Mouse (Mus musculus): ENCODE results near the gene Cux2.

The Cux2 gene

DNA sequence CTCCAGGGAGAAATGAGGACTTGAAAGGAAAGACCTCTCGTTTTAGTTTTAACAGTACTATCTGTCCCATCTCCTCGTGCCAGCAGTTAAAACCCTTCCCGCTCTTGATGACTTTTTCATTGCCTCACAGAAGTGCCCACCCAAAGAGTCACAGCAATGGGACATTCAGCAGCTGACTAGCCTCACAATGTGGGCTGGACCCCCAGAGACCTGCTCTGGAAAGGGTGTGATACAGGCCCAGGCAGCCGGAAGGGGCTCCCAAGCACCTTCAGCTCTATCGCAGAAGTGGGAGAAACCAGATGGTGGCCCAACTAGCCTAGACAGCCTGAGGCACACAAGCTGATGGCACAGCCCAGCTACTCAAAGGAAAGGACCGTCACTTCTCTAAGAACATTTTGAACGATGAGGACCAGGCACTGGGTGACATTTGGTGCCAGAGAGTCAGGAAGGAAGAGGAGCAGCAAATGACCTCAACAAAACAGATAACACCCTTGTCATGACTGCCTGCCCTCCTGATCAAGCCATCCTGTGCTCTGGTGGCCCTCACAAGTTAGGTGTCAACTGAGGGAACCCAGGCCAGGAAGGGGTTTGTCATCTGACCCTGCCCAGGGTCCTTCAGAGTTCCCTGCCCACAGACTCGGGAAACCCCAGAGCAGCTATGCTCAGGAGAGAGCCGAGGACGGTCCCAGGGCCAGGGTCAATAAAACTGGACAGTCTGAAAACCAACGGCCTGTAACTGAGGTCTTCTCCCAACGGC, 214.7 kb downstream of the Cux2 start:
- peak in 1 of 2 experiments; percentile 68 for DNase-seq

GRCm38 (mm10) chr5:121834241-121834606, 215.7 kb downstream of the Cux2 start:
- DNase-seq: no peak

GRCm38 (mm10) chr5:121833572-121834240, 216.2 kb downstream of the Cux2 start:
- peak; percentile 76 to 82 for DNase-seq

GRCm38 (mm10) chr5:121833159-121833558, 216.7 kb downstream of the Cux2 start:
- no peak for DNase-seq

DNA sequence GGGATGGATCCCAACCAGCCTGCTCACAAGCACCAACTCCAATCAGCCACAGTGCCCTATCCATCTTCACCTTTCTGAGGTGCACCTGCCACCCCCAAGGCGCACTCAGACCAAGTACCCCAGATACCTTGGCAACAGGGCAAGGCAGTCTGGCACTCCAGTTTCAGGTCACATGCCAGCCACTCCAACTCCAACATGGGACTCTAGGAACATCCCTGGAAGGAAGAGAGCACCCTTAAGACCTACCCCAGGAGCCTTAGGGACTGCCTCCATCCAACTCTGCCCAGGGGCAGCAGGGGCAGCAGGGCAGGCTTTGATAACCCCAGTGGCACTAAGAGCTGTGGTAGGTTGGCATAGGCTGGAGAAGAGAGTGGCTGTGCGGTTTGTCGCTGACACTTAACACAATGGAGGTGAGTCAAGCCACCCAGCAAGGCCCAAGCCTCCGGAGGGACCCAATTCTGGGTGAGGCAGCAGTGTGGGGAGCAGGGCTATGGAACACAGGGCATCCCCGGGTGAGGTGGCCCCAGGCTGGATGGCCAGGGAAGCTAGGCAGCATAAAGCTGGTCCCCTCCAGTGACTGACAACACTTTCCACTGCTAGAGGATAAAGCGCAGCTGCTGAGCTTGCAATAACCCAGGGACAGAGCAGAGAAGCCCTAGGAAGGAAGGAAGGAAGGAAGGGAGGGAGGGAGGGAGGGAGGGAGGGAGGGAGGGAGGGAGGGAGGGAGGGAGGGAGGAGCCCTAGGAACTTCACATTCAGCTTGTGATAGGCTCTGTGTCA, 217.3 kb downstream of the Cux2 start:
- no peak for DNase-seq

- DNase-seq: no peak
Measured at GRCm38 (mm10) chr5:121831002-121831601, 218.8 kb downstream of the Cux2 start.

- no peak for DNase-seq
Measured at GRCm38 (mm10) chr5:121828491-121829432, 221.1 kb downstream of the Cux2 start.

DNA sequence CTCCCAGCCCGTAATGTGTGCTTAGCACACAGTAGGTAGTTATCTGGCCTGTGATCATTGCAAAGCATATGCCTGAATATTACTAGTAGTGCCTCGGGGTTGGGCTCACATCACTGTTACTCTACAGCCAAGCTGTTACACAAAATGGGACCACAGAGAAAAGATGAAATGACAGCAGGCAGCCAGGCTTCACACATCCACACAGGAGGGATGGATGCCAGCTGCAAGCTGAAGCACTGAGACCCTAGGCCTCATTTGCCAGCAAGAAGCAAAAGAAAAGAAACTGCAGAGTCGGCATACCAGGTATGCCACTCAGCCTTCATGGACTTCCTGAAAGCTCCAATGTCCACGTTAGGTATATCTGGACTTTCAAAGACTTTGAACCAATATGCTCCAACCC, 222.0 kb downstream of the Cux2 start:
- no peak for DNase-seq

GRCm38 (mm10) chr5:121825606-121826005, 224.3 kb downstream of the Cux2 start:
- no peak for DNase-seq

DNA sequence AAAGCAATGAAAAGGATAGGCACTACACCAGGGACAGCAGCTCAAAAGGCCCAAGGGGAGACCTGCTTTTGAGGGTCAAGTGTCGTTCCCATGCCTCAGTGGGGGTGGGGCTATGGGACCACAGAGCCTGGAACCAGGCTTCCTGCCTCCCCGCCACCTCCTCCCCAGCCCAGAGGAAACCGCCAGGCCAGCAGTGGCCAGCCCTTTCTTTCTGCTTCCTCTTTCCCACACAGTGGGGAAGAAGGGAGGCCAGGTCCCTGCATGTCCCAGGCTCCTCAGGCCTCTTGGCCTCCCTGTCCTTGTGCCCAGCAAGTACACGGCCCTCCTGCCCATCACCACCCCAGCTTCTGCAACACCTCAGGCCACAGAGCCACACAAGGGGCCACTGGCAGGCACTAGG, 225.8 kb downstream of the Cux2 start:
- peak; percentile 46 to 55 for DNase-seq

DNA sequence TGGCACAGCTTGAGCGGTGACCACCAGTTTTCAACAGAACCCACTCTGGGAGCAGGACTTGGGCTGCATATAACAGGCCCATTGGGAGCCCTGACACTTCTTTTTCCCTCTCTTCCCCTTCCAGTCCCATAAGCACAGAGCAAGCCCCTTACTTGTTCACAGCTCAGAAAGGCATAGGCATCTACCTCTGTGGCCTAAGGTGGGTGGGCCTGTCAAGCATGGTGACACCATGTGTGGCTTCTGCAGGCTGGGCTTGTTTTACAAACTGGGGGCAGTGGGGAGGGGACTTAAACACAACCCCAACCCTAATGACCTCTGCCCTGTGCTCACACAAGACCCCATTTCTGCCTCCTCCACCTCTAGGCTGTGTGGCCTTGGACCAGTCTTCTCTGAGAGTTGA, 226.2 kb downstream of the Cux2 start:
- peak in 1 of 2 experiments; percentile 3 for DNase-seq

GRCm38 (mm10) chr5:121822786-121823505, 227.0 kb downstream of the Cux2 start:
- DNase-seq: peak in 1 of 2 experiments; percentile 4

DNA sequence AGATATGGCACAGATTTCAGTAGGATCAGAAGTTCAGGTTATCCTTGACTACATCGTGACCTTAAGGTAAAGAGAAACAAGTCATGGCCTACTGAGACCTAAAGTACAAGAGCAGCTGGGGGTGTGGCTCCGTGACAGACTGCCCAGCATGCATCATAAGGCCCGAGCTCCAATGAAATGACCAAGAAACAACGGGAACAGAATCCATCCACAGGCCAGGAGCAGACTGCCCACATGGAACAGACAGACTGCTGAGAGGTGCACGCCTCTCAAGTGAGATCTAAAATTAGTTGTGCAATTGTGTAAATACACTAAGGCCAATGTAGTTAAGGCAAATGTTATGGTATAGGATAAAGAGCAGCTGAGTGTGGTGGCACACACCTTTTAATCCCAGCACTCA, 228.3 kb downstream of the Cux2 start:
- DNase-seq: peak in 1 of 2 experiments; percentile 5

GRCm38 (mm10) chr5:121821116-121821515, 228.8 kb downstream of the Cux2 start:
- DNase-seq: peak in 1 of 2 experiments; percentile 3

DNA sequence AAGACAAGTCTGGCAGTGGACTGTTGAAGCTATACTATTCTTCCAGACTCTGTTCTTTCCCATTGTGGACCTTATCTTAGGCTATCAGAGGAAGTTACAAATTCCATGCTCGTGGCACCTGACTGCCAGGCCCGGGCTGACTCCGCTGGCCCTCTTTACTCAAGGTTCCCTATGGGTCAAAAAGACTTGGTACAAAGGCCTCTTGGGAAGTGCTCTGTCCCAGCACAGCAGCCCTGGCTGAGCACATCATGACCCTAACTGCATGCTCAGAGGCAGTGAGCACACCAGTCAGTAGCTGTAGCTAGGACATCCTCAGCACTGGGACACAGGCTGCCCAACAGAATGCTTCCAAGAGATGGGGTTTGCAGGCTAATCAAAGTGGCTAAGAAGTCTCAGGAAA, 229.2 kb downstream of the Cux2 start:
- DNase-seq: no peak

DNA sequence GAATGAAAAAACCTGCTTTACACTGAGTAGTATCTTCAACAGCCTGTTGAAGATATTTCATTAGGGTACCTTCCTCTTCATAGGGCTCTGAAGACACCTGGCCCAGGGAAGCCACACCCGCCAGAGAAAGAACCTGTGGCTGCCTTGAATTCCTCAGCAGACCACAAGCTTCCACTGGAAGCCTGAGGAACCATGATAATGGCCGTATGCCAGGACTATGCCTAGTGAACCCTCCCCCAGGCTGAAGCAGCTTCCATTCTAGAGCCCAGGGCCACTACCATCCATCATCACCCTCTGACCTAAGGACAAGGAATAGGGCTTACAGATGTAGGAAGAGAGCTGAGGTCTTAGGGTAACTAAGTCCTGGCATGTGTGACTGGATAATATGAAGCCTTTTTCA, 229.7 kb downstream of the Cux2 start:
- DNase-seq: peak; percentile 26 to 46

DNA sequence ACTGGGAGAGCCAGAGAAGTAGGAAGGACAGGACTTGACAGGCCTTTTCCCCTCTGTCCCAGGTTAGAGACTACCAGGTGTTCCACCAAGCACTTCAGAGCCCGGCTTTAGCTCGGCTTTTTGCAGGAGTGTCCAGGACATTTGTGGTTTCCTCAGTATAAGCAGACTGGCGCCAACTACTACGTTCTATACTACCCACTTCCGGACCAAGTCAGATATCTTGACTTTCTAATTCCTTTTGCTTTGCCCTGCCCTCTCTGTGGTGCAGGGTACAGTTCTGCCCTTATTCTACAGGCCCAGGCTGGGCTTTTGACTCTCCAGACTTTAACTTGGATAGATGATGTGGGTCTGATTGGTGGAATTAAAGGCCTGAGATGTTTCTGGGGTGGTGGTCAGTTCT, 230.3 kb downstream of the Cux2 start:
- no peak for DNase-seq

DNA sequence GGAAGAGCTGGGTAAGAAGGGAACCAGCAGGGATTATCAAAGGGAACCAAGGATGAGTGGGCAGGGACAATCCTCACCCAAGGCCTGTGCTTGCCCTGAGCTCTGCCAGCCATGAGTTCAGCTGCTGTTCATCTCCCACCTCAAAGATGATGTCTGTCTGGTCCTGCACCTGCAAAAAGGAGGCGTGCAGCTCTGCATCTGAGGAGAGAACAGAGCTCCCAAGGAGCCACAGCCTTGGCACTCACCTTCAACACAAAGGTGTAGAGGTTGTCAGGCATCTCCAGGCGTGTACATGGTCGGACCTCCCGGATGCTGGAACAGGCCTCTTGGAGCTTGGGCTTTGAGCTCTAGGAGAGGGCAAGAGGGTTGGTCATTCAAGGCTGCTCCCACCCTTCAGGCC, 231.0 kb downstream of the Cux2 start:
- no peak for DNase-seq

- DNase-seq: no peak
Measured at GRCm38 (mm10) chr5:121818401-121818800, 231.5 kb downstream of the Cux2 start.

DNA sequence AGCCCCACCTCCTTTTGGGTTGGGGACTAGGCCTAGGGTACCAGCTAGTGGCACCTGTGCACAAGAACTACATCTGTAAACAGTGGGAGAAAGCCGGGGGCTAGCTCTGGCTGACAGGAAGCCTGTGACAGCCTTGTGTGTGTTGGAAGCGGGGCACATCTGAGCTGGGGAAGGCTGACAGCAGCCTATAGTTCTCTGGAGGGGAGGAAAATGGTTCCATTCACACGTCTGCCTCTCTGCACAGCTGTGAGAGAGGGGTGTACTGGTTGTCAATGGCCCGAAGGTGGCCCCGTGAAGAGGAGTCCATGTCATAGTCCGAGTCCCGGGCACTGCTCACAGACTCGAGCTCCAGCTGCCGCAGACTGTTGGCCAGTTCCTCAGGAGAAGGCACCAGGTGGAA, 232.4 kb downstream of the Cux2 start:
- DNase-seq: no peak

DNA sequence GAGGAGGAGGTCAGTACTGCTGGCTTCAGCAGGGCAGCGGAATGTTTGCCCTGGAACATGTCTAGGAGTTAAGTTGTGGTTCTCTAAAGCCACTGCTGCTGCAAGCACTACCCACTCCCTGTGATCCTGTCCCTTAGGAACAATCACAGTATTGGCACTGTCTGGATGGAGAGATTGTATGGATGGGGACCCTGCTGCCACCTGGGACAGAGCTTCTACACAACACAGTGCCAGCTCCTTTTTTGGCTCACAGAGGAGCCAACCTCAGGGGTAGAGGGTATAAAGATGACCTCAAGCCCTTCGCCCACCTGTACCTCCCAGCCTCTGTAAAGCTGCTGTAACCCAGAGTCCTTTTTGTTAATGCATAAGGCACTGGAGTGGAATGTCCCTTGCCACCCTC, 233.3 kb downstream of the Cux2 start:
- no peak for DNase-seq

Measured in lung, adult 18-20 months (tissue).